Mouse (Mus musculus): ENCODE results near the gene Mturn. TPM values are rescaled to one million over a fixed set of nuclear protein-coding genes. Genes with fewer than 3 reads are reported as not detected.

Gene Mturn
- polyA plus RNA-seq (2021; fragmentation: Nextera tagmentation), result 11.6 and 14.0 TPM in 2 replicates
- long read RNA-seq, experiment 1, full-length matches to known transcripts, result 144 of 268 reads
- long read RNA-seq, experiment 1, partial matches to known transcripts, result 1 of 268 reads
- long read RNA-seq, experiment 1, other reads (novel, unspliced or antisense), result 123 of 268 reads
- long read RNA-seq, experiment 2, full-length matches to known transcripts, result 8 of 31 reads
- long read RNA-seq, experiment 2, partial matches to known transcripts, result 0 of 31 reads
- long read RNA-seq, experiment 2, other reads (novel, unspliced or antisense), result 23 of 31 reads

DNA sequence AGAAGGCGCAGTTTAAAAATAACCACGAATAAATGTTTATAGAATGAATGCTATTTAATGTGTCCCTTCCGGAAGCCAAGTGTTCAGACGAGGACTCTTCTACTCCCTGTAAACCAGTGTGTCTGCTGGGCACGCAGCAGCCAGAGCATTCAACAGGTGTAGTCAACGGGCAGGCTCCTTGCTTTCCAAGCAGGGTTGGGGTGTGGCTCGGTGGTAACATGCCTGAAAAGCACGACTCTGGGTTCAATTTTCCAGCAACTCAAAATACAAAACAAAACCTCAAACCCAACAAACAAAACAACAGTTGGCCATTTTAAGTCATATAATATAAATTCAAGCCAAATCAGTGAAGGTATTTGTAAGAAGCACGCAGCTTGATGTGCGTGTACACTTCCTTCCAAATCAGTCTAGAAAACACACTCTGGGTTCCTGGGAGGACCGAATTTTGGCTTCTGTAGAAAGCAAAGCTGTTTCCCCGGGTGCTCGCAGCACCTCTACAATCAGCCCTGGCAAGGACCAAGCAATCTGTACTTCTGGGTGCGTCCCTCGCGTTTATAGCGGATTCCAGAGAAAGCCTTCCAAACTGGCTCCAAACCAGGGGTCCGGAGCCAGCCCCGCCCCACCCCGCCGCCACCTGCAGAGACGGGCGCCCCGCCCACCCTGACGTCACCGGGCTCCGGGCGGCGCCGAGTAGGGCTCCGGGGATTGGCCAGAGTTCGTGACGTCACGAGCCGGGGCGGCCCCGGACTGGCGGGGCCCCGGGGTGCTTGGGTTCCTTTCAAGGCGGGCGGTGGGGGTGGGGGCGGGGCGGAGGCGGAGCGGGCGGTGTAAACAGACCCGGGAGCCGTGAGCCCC, at the start of gene Mturn:
Gene Mturn (plus strand): TSS at position 734 of the 855 bp plus-strand sequence.

Other genes with a start within 250 kb of the Mturn start
- 68.2 and 69.0 TPM in 2 replicates for gene Scrn1, start 115.1 kb upstream of the Mturn start, polyA plus RNA-seq (2021; fragmentation: Nextera tagmentation)
- gene Plekha8, start 86.5 kb upstream of the Mturn start, polyA plus RNA-seq (2021; fragmentation: Nextera tagmentation), result 1.2 and 3.5 TPM in 2 replicates
- 5.9 and 7.7 TPM in 2 replicates for gene Fkbp14, start 84.3 kb upstream of the Mturn start, polyA plus RNA-seq (2021; fragmentation: Nextera tagmentation)
- gene Znrf2, start 135.3 kb downstream of the Mturn start, polyA plus RNA-seq (2021; fragmentation: Nextera tagmentation), result 0.95 and 2.2 TPM in 2 replicates